Mouse (Mus musculus) midbrain, embryonic 14.5 days (tissue): Measurements from ENCODE around the gene Pnkd. TPM values are rescaled to one million over a fixed set of nuclear protein-coding genes. Genes with fewer than 3 reads are reported as not detected.
A peak's percentile ranks its signal among the peaks of the same experiment; 100 is the strongest.

Source experiments
- ATAC-seq: fragments of 200-750 bp; cut with Nextera tagmentation; 2 replicates; pipeline ENCODE4 v1.8.0; 2017; ENCODE audit warnings: moderate number of reproducible peaks, moderate library complexity; ENCODE audit not compliant: low FRiP score, low TSS enrichment
- DNase-seq: peaks from one replicate; pipeline ENCODE4 v3.0.0-alpha.2; 2015
- H3K27ac ChIP-seq: fragments of 300-500 bp; sonication (generic); replicated peaks from 2 replicates; pipeline ENCODE4 v1.5.1; 2014; ENCODE audit warnings: mild to moderate bottlenecking, low read depth, low read length, moderate library complexity
- H3K27me3 ChIP-seq: fragments of 300-500 bp; sonication (generic); 2 replicates; pipeline ENCODE4 v1.6.1; 2014; ENCODE audit warnings: low read length, control low read depth, mixed read lengths; ENCODE audit not compliant: control insufficient read depth, insufficient read depth
- H3K36me3 ChIP-seq: fragments of 300-500 bp; sonication (generic); 2 replicates; pipeline ENCODE4 v1.6.1; 2014; ENCODE audit warnings: low read length, control low read depth; ENCODE audit not compliant: control insufficient read depth, insufficient read depth
- H3K4me1 ChIP-seq: fragments of 300-500 bp; sonication (generic); 2 replicates; pipeline ENCODE4 v1.6.1; 2014; ENCODE audit warnings: mild to moderate bottlenecking, antibody characterized with exemption, low read length, control low read depth; ENCODE audit not compliant: control insufficient read depth, insufficient read depth
- H3K4me2 ChIP-seq: fragments of 300-500 bp; sonication (generic); 2 replicates; pipeline ENCODE4 v1.6.1; 2014; ENCODE audit warnings: mild to moderate bottlenecking, low read length, moderate library complexity
- H3K4me3 ChIP-seq: fragments of 300-500 bp; sonication (generic); replicated peaks from 2 replicates; pipeline ENCODE4 v1.5.1; 2014; ENCODE audit warnings: low read depth, low read length
- H3K9ac ChIP-seq: fragments of 300-500 bp; sonication (generic); replicated peaks from 2 replicates; pipeline ENCODE4 v1.6.1; 2014; ENCODE audit warnings: mild to moderate bottlenecking, low read length, moderate library complexity
- H3K9me3 ChIP-seq: fragments of 300-500 bp; sonication (generic); 2 replicates; pipeline ENCODE4 v1.6.1; 2016; ENCODE audit warnings: low read length, control low read depth, mixed read lengths; ENCODE audit not compliant: control insufficient read depth
- WGBS: fragments of 180-500 bp; shearing (Covaris S2); extraction: QIAGEN DNeasy Blood & Tissue Kit; methylation state at CpG from one replicate; pipeline ENCODE4 v1.1.7; 2014; 5-methylcytosine and 5-hydroxymethylcytosine counted together
- polyA plus RNA-seq: library from polyadenylated mRNA; unstranded; fragments of >200 nt; fragmentation: Nextera tagmentation; extraction: Ambion mirVana; gene quantifications from 2 replicates; pipeline ENCODE4 v1.2.1, GENCODE M21; 2014

Pnkd gene
- polyA plus RNA-seq, 1 experiment from 2014 or later: 99.0 TPM

- no peak for ATAC-seq
Measured at GRCm38 (mm10) chr1:74292331-74293020, 7.7 kb downstream of the Pnkd start.

DNA sequence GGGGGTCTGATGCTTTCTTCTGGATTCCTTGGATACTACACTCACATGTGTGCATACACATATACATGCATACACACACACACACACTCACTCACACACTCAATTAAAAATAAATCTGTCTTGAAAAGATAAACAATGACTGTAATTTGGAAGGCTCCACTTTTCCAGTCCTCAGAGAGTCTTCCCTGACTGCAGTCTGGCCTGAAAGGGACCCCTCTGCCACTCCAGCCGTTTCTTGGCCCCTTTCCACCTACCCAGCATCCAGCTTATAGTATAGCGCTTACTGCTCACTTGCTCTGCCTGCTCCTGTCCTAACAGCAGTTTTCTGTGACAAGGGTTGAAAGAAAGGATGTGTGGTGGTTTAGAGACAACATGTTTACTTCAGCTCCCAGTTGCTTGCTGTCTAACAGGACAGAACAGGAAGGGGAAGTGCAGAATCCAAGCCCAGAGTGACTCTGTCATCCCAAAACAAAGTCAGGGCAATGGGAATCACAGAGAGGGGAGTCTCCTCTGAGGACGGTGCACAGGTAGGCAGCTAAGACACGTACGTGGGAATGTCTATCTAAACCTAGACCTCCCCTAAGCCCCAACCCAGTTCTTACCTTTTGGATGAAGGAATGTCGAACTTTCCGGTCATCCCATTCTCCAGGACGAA lies 8.7 kb downstream of the Pnkd start:
- Histone ChIP-seq H3K27me3 (no peaks in the 10 kb centered on the region), H3K4me1 (peaks cover 15% of the 10 kb centered on the region), H3K4me3 (no peak overlapping the region), H3K27ac (no peak overlapping the region), H3K4me2 (no peak overlapping the region), H3K9me3 (no peaks in the 10 kb centered on the region), H3K9ac (no peak overlapping the region), H3K36me3 (0 out of 2 replicates have a peak, but pooled peaks cover 11% of the 10 kb centered on the region)
- ATAC-seq (no peak), DNase-seq (no peak)
- 85% methylated on average over 8 of the region's 8 CpGs for WGBS

More at GRCm38 (mm10) chr1:74292331-74293020, 7.7 kb downstream of the Pnkd start:
- Histone ChIP-seq H3K9ac (no peak overlapping the region), H3K4me1 (peaks cover 15% of the 10 kb centered on the region), H3K4me3 (no peak overlapping the region), H3K9me3 (no peaks in the 10 kb centered on the region), H3K27ac (no peak overlapping the region), H3K36me3 (0 out of 2 replicates have a peak, but pooled peaks cover 11% of the 10 kb centered on the region), H3K27me3 (no peaks in the 10 kb centered on the region), H3K4me2 (no peak overlapping the region)
- no peak for DNase-seq
- 89% methylated on average over 11 of the region's 11 CpGs for WGBS

DNA sequence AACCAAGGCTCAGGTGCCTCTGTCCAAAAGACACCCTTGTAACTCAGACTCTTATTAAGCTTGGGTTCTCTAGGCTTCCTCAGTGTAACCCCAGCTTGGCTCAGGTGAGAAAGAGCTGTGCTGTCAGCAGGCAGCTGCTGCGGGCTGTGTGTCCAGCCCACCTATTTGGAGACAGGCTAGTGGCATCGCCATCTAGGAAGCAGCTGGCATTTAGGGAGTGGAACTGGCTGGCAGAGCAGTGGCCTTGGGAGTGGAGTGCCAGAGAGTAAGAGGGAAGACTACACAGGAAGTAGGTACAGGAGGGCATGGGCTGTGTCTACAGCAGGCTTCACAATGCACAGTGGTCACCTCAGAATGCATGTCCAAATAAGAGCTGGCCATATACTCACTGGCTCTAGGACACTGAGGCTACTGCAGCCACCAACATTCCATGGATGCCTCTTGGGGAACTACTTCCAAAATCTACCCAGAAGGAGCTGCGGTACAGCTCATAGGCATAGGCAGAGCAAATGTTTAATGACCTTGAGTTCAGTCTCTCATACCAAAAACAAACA lies 9.4 kb downstream of the Pnkd start:
- no peak for ATAC-seq
- WGBS: 96% methylated on average over 3 of the region's 3 CpGs
- Histone ChIP-seq H3K27me3 (no peaks in the 10 kb centered on the region), H3K9me3 (no peaks in the 10 kb centered on the region), H3K4me3 (no peak overlapping the region), H3K9ac (no peak overlapping the region), H3K4me1 (peaks cover 15% of the 10 kb centered on the region), H3K4me2 (no peak overlapping the region), H3K36me3 (0 out of 2 replicates have a peak, but pooled peaks cover 11% of the 10 kb centered on the region), H3K27ac (no peak overlapping the region)
- no peak for DNase-seq

- H3K4me1 ChIP-seq: peaks cover 15% of the 10 kb centered on the region
- WGBS: 93% methylated on average over 6 of the region's 6 CpGs
- no peak overlapping the region for H3K9ac ChIP-seq
- H3K27ac ChIP-seq: peak overlapping the region; percentile 73
- no peaks in the 10 kb centered on the region for H3K9me3 ChIP-seq
- no peaks in the 10 kb centered on the region for H3K27me3 ChIP-seq
- 0 out of 2 replicates have a peak, but pooled peaks cover 10% of the 10 kb centered on the region for H3K36me3 ChIP-seq
- DNase-seq: no peak
- no peak for ATAC-seq
- no peak overlapping the region for H3K4me3 ChIP-seq
- H3K4me2 ChIP-seq: no peak overlapping the region; the same call in 1 of the 2 replicates
Measured at GRCm38 (mm10) chr1:74294733-74295455, 10.2 kb downstream of the Pnkd start.

DNA sequence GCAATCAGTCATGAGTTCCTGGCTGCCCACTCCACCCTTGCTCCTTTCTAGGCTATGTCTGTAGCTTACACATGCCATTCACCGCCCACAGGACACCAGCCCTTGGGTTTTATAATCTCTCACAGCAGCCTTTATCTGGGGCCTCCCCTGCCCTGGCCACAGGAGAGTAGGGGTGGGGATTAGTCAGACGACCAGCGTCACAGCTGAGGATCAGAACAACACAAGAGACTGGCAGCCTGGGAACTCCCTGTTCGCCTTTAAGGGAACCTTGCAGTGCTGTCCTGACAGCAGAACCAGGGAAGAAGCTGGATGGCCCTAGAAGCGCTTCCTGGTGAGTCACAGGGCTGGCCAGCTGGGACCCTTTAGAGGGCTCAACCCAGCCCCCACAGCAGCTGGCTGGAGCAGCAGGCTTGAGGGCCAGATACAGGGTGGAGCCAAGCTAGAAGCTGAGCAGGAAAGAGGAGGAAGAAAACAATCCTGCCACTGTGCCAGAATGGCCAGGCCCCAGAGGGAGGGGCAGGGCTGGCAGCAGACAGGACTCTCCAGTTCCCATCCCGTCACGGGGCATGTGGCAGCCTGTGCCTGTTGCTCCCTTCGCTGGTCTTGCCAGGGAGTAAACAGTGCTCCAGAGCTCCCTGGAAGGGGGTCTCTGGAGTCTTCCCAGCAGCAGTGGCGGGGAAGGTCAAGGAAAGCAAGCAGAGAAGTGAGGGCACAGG lies 10.9 kb downstream of the Pnkd start:
- Histone ChIP-seq H3K27me3 (no peaks in the 10 kb centered on the region), H3K4me2 (peak overlapping the region; percentile 0; the same call in 1 of the 2 replicates), H3K4me3 (no peak overlapping the region), H3K27ac (peak overlapping the region; percentile 73), H3K9ac (peak overlapping the region; percentile 23; the same call in 1 of the 2 replicates), H3K4me1 (peaks cover 15% of the 10 kb centered on the region), H3K36me3 (0 out of 2 replicates have a peak, but pooled peaks cover 5% of the 10 kb centered on the region), H3K9me3 (no peaks in the 10 kb centered on the region)
- DNase-seq (peak; percentile 72), ATAC-seq (peak; percentile 80)
- 16% methylated on average over 9 of the region's 9 CpGs for WGBS

DNA sequence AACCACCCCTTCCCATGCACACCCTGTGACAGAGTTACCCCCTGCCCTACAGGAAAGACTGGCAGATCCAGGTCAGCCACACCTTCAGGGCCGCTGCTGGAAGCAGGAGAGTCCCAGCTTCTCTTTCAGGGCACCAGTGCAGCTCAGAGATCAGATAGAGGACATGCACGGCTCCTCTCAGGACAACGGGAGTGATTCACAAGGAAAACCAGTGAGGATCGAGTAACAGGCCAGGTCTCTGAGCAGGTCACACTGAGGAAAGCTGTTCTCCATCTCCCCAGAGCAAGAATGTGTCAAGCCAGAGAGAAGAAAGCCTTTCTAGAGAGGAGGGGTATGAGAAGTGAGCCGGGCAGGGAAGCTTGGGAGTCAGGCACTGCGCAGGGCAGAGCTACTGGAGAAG lies 11.7 kb downstream of the Pnkd start:
- no peak overlapping the region; the same call in 1 of the 2 replicates for H3K9ac ChIP-seq
- H3K27ac ChIP-seq: peak overlapping the region; percentile 73; the same call in 1 of the 2 replicates
- 71% methylated on average over 6 of the region's 6 CpGs for WGBS
- H3K27me3 ChIP-seq: no peaks in the 10 kb centered on the region
- H3K4me3 ChIP-seq: no peak overlapping the region
- DNase-seq (no peak), ATAC-seq (no peak)
- 0 out of 2 replicates have a peak, but pooled peaks cover 5% of the 10 kb centered on the region for H3K36me3 ChIP-seq
- no peaks in the 10 kb centered on the region for H3K9me3 ChIP-seq
- peaks cover 15% of the 10 kb centered on the region for H3K4me1 ChIP-seq
- H3K4me2 ChIP-seq: no peak overlapping the region

- Histone ChIP-seq H3K4me3 (no peak overlapping the region), H3K27ac (no peak overlapping the region), H3K4me1 (peaks cover 15% of the 10 kb centered on the region), H3K9ac (no peak overlapping the region), H3K9me3 (no peaks in the 10 kb centered on the region), H3K36me3 (0 out of 2 replicates have a peak, but pooled peaks cover 4% of the 10 kb centered on the region), H3K27me3 (no peaks in the 10 kb centered on the region), H3K4me2 (no peak overlapping the region)
- WGBS: 80% methylated on average over 3 of the region's 3 CpGs
- DNase-seq: no peak
- ATAC-seq: no peak
Measured at GRCm38 (mm10) chr1:74297269-74297668, 12.5 kb downstream of the Pnkd start.
